Comparison of ENCODE assay signal across 28 mouse cellular contexts in genomic region chr15:11089494-11089893, GRCm38 (mm10). TPM values are rescaled to one million over a fixed set of nuclear protein-coding genes. Genes with fewer than 3 reads are reported as not detected.
A peak's percentile ranks its signal among the peaks of the same experiment; 100 is the strongest.
DNase-seq lines count a peak whose midpoint lies in the region; ATAC-seq and TF ChIP-seq lines count a peak whose summit lies in the region.
"Had no signal": no experiment of that assay in that cellular context is flagged by ENCODE, and none has a peak within 500 bp of the region (broad histone marks: within the 10 kb centered on the region; RNA-seq: fewer than 3 reads in every experiment).

No protein-coding gene starts in this region.

- no peak overlapping the region for H3K4me3 ChIP-seq in left cerebral cortex, adult 2 months
- H3K4me3 ChIP-seq: embryonic facial prominence, embryonic 10.5 days; embryonic facial prominence, embryonic 12.5 days; erythroblast, embryonic 14.5 days; forebrain, embryonic 10.5 days; forebrain, embryonic 12.5 days had no signal

- ATAC-seq in activated CD4-positive, CD25-positive, alpha-beta regulatory T cell, adult 4 months: no peak
- ATAC-seq: CD4-positive, CD25-positive, alpha-beta regulatory T cell, adult 4 months; forebrain, embryonic 14.5 days; forebrain, embryonic 16.5 days; Patski had no signal

- no peak overlapping the region for H3K27ac ChIP-seq in left cerebral cortex, adult 2 months
- H3K27ac ChIP-seq: embryonic facial prominence, embryonic 10.5 days; embryonic facial prominence, embryonic 12.5 days; forebrain, embryonic 10.5 days; forebrain, embryonic 12.5 days had no signal

- peak; percentile 12 for DNase-seq in heart, adult 11 months
- no peak for DNase-seq in heart, adult 8-10 months (ENCODE audit: low spot score)
- no peak for DNase-seq in left cerebral cortex, adult 2 months (ENCODE audit: extremely low spot score in 1 of 2, low spot score in 2 of 2)
- no peak for DNase-seq in left cerebral cortex, postnatal 10 days (ENCODE audit: extremely low spot score in 1 of 2, low spot score in 2 of 2)
- DNase-seq in 3T3-L1 (ENCODE audit: low read depth, low spot score): peak; percentile 57
- DNase-seq in brain, adult 2 months (ENCODE audit: low read depth, low spot score): peak; percentile 26
- no peak for DNase-seq in urinary bladder, postnatal 36 days (ENCODE audit: low spot score in 2 of 2)
- DNase-seq: adrenal gland, adult 2 months; adrenal gland, postnatal 10 days; adrenal gland, postnatal 25 days; B cell, adult 2 months; cerebellum, adult 11-12 months; cerebellum, adult 2 months; cerebellum, adult 9-10 months; cerebellum, postnatal 10 days; cerebellum, postnatal 25 days had no signal

- intact Hi-C loops in left cerebral cortex, adult 2 months (cut with DNase I): no loop called here
- intact Hi-C loops in left cerebral cortex, postnatal 10 days (cut with DNase I): no loop called here

- peak; percentile 7; the same call in 1 of the 2 replicates for TF ChIP-seq CTCF in left cerebral cortex, adult 2 months (IDR thresholded peaks at IDR 0.05)

RNA-seq across cellular contexts. Expression of gene Adamts12, which starts 24.9 kb away (rescaled TPM):
- 1 to 10 TPM; 1.1 to 1.4 (median 1.2) TPM for total RNA-seq in heart, adult 8-10 months (2022)
- total RNA-seq in left cerebral cortex, adult 2 months (2021): under 1 TPM; 0.48 to 0.58 TPM
- total RNA-seq in left cerebral cortex, postnatal 10 days (2021): 1 to 10 TPM; 2.6 to 2.7 TPM
- under 1 TPM in 1 of 2 experiments, not detected in 1; 0.08 TPM for polyA plus RNA-seq in activated CD4-positive, CD25-positive, alpha-beta regulatory T cell, adult 4 months (2017; shearing (Covaris generic))
- polyA plus RNA-seq: G1E had no signal

RNA-seq across cellular contexts. Expression of gene Rxfp3, which starts 51.7 kb away (rescaled TPM):
- total RNA-seq in heart, adult 8-10 months (2022): under 1 TPM in 1 of 4 experiments, not detected in 3; 0.09 TPM
- 1 to 10 TPM; 3.1 to 3.8 TPM for total RNA-seq in left cerebral cortex, adult 2 months (2021)
- total RNA-seq in left cerebral cortex, postnatal 10 days (2021): 1 to 10 TPM; 2.8 to 4.1 TPM
- not detected for polyA plus RNA-seq in activated CD4-positive, CD25-positive, alpha-beta regulatory T cell, adult 4 months (2017; shearing (Covaris generic))
- total RNA-seq: adrenal gland, adult 2 months; adrenal gland, postnatal 10 days; adrenal gland, postnatal 25 days; CH12.LX; G1E had no signal
- polyA plus RNA-seq: adrenal gland, adult 2 months; CD4-positive, CD25-positive, alpha-beta regulatory T cell, adult 4 months; erythroblast, embryonic 14.5 days; G1E; Patski had no signal

Comparison
In these comparisons a context has a peak if more than half of its experiments do, and no peak if none do; other contexts are left out.
1. DNase-seq: peak in heart, adult 11 months (single experiment), 3T3-L1 (single experiment) and brain, adult 2 months (single experiment); none in heart, adult 8-10 months (single experiment), left cerebral cortex, adult 2 months (0 of 2), left cerebral cortex, postnatal 10 days (0 of 2) and urinary bladder, postnatal 36 days (0 of 2).